Mouse (Mus musculus) liver, embryonic 16.5 days (tissue): ENCODE results near the gene Bdkrb2. TPM values are rescaled to one million over a fixed set of nuclear protein-coding genes. Genes with fewer than 3 reads are reported as not detected.

Source experiments
- ATAC-seq: fragments of 200-750 bp; cut with Nextera tagmentation; 2 replicates; pipeline ENCODE4 v1.8.0; 2017; ENCODE audit warnings: low read depth, mild to moderate bottlenecking, moderate number of reproducible peaks, moderate library complexity
- H3K27ac ChIP-seq: fragments of 300-500 bp; sonication (generic); 2 replicates; pipeline ENCODE4 v1.5.1; 2014; ENCODE audit warnings: mild to moderate bottlenecking, low read length
- H3K27me3 ChIP-seq: fragments of 300-500 bp; sonication (generic); 2 replicates; pipeline ENCODE4 v1.6.1; 2014; ENCODE audit warnings: low read depth, low read length, mixed read lengths; ENCODE audit not compliant: control insufficient read depth, insufficient read depth
- H3K36me3 ChIP-seq: fragments of 300-500 bp; sonication (generic); 2 replicates; pipeline ENCODE4 v1.6.1; 2014; ENCODE audit warnings: mild to moderate bottlenecking; ENCODE audit not compliant: control insufficient read depth, insufficient read depth
- H3K4me1 ChIP-seq: fragments of 300-500 bp; sonication (generic); 2 replicates; pipeline ENCODE4 v1.6.1; 2014; ENCODE audit warnings: low read depth, low read length, mixed read lengths; ENCODE audit not compliant: control insufficient read depth
- H3K4me2 ChIP-seq: fragments of 300-500 bp; sonication (generic); 2 replicates; pipeline ENCODE4 v1.6.1; 2014; ENCODE audit warnings: low read depth, low read length, mixed read lengths
- H3K4me3 ChIP-seq: fragments of 300-500 bp; sonication (generic); 2 replicates; pipeline ENCODE4 v1.5.1; 2014; ENCODE audit warnings: low read depth, mild to moderate bottlenecking, low read length
- H3K9ac ChIP-seq: fragments of 300-500 bp; sonication (generic); 2 replicates; pipeline ENCODE4 v1.6.1; 2014; ENCODE audit warnings: low read depth, low read length
- H3K9me3 ChIP-seq: fragments of 300-500 bp; sonication (generic); replicated peaks from 2 replicates; pipeline ENCODE4 v1.6.1; 2016; ENCODE audit warnings: low read length; ENCODE audit not compliant: control insufficient read depth
- WGBS: fragments of 180-500 bp; shearing (Covaris S2); extraction: QIAGEN DNeasy Blood & Tissue Kit; methylation state at CpG from one replicate; pipeline ENCODE4 v1.1.7; 2014; ENCODE audit not compliant: insufficient replicate concordance; 5-methylcytosine and 5-hydroxymethylcytosine counted together
- polyA plus RNA-seq: library from polyadenylated mRNA; unstranded; fragments of >200 nt; fragmentation: Nextera tagmentation; extraction: Ambion mirVana; gene quantifications from 2 replicates; pipeline ENCODE4 v1.2.1, GENCODE M21; 2015

Bdkrb2 gene
- polyA plus RNA-seq, 1 experiment from 2014 or later: 0.04 TPM

DNA sequence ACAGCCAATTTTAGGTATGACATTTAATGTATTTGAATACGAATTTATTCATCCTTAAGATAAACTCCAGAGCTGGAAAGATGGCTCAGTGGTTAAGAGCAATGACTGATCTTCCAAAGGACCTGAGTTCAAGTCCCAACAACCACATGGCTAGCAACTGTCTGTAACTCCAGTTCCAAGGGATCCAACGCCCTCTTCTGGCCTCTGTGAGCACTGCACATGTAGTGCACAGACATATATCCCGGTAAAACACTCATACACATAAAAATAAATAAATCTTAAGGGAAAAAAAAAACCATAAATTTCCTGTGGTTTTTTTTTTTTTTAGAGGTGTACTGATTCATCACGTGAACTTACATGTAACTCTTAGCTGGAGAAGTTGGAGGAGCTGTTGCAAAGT is 74.5 kb downstream of the Bdkrb2 start:
- H3K9me3 ChIP-seq: no peaks in the 10 kb centered on the region
- no peak overlapping the region for H3K27ac ChIP-seq
- peaks cover 76% of the 10 kb centered on the region for H3K36me3 ChIP-seq
- no peak overlapping the region for H3K9ac ChIP-seq
- no peak for ATAC-seq
- WGBS: 65% methylated on average over 4 of the region's 4 CpGs
- H3K4me1 ChIP-seq: no peaks in the 10 kb centered on the region
- H3K4me2 ChIP-seq: no peak overlapping the region
- no peaks in the 10 kb centered on the region for H3K27me3 ChIP-seq
- H3K4me3 ChIP-seq: no peak overlapping the region

- Histone ChIP-seq H3K4me2 (no peak overlapping the region), H3K27me3 (no peaks in the 10 kb centered on the region), H3K36me3 (peaks cover 80% of the 10 kb centered on the region), H3K27ac (no peak overlapping the region), H3K9ac (no peak overlapping the region), H3K9me3 (no peaks in the 10 kb centered on the region), H3K4me3 (no peak overlapping the region), H3K4me1 (no peaks in the 10 kb centered on the region)
- WGBS: 86% methylated on average over 11 of the region's 11 CpGs
- no peak for ATAC-seq
Observed at GRCm38 (mm10) chr12:105642770-105643321, 79.8 kb downstream of the Bdkrb2 start.

Other genes starting within 250 kb of the Bdkrb2 start
- not detected in 2 replicates for gene Tunar, start 229.4 kb upstream of the Bdkrb2 start, polyA plus RNA-seq
- gene D430019H16Rik, start 109.4 kb upstream of the Bdkrb2 start, polyA plus RNA-seq: 0.04 and 0.05 TPM in 2 replicates
- 0.06 and 0.07 TPM in 2 replicates for gene Bdkrb1, start 39.9 kb downstream of the Bdkrb2 start, polyA plus RNA-seq
- gene Gskip, start 121.6 kb downstream of the Bdkrb2 start, polyA plus RNA-seq: 10.1 and 11.2 TPM in 2 replicates
- gene Atg2b, start 122.0 kb downstream of the Bdkrb2 start, polyA plus RNA-seq: 6.7 and 7.3 TPM in 2 replicates
- gene Ak7, start 142.8 kb downstream of the Bdkrb2 start, polyA plus RNA-seq: 0.09 and 0.34 TPM in 2 replicates
- gene Papola, start 221.5 kb downstream of the Bdkrb2 start, polyA plus RNA-seq: 81.6 and 88.3 TPM in 2 replicates